Mouse (Mus musculus): ENCODE measurements at regions not wholly inside any gene's neighbourhood (a gene's known extent, or its start where the extent isn't known, plus 50 kb on each side); places are given as distances from the start of the nearest gene placed in this dataset.

DNA sequence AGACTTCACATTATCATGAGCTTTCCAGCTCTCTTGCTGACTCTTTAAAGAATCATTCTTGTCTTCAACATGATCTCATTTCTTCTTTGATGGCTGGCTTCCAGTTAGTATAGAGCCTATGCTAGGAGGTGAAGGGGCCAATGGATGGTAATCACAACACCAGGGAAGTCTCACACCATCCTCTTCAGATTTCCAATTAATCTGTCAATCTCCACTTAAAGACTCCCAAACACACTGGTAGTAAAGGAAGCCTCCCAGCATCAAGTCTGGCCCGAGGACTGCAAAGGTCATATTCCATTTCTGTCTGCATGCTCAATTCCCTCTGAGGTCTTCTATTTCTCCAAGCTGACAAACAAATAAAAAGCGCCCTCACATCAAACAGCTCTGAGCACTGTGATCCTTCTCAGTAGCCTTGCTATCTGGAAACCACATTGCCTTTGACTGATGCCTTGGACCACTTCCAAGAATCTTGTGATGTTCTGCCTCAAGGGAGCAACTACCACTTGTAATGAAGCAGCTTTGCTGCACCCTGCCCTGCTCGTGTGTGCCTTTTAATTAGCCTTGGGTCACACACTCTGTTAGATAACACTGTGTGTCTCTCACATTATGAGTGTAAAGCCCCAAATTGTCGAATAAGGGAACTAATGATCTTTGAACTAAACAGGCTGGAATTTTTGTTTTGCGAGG lies 629.0 kb upstream of the Cdh10 start:
- no peaks in the 10 kb centered on the region for H3K9me3 ChIP-seq (ENCODE audit: control insufficient read depth)
- H3K36me3 ChIP-seq (ENCODE audit: control insufficient read depth, insufficient read depth), result no peaks in the 10 kb centered on the region
- H3K4me2 ChIP-seq (replicated peaks; ENCODE audit: low read depth), result no peak overlapping the region
- no peak for TF ChIP-seq CTCF (IDR thresholded peaks at IDR 0.05; ENCODE audit: low read depth)
- no peaks in the 10 kb centered on the region for H3K27me3 ChIP-seq (replicated peaks; ENCODE audit: control insufficient read depth, insufficient read depth, low read length)
- WGBS, result 64% methylated on average over 5 of the region's 5 CpGs
- no peak overlapping the region for H3K27ac ChIP-seq (ENCODE audit: low read depth, low read length)
- H3K4me3 ChIP-seq (ENCODE audit: low read depth, low read length), result no peak overlapping the region
- H3K4me1 ChIP-seq (replicated peaks; ENCODE audit: control insufficient read depth, insufficient read depth, low read length), result no peaks in the 10 kb centered on the region
- no peak for ATAC-seq
- no peak overlapping the region for H3K9ac ChIP-seq (ENCODE audit: low read depth, low read length)

DNA sequence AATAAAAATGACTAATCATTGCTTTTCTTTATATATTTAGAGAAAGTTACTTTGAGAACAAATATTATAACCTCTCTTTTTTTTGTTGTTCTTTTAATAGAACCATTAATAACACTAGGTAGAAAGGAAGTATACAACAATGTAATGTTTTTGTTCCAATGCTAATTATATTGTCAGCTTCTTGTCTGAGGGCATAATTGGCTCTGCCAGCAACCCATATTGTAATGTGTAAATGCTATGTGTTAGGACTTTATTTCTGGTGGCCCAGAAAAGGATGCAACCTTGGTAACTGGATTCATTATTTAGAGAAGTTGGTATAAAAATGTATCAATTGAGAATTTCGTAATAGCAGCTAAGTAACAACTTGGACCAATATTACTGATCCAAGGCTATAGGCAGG lies 628.3 kb upstream of the Cdh10 start:
- Histone ChIP-seq H3K4me2 (replicated peaks; ENCODE audit: low read depth) (no peak overlapping the region), H3K4me1 (replicated peaks; ENCODE audit: control insufficient read depth, insufficient read depth, low read length) (no peaks in the 10 kb centered on the region), H3K27ac (ENCODE audit: low read depth, low read length) (no peak overlapping the region), H3K36me3 (ENCODE audit: control insufficient read depth, insufficient read depth) (no peaks in the 10 kb centered on the region), H3K9me3 (ENCODE audit: control insufficient read depth) (no peaks in the 10 kb centered on the region), H3K27me3 (replicated peaks; ENCODE audit: control insufficient read depth, insufficient read depth, low read length) (no peaks in the 10 kb centered on the region), H3K9ac (ENCODE audit: low read depth, low read length) (no peak overlapping the region), H3K4me3 (ENCODE audit: low read depth, low read length) (no peak overlapping the region)
- 84% methylated on average over 1 of the region's 1 CpGs for WGBS
- no peak for ATAC-seq
- no peak for TF ChIP-seq CTCF (IDR thresholded peaks at IDR 0.05; ENCODE audit: low read depth)

DNA sequence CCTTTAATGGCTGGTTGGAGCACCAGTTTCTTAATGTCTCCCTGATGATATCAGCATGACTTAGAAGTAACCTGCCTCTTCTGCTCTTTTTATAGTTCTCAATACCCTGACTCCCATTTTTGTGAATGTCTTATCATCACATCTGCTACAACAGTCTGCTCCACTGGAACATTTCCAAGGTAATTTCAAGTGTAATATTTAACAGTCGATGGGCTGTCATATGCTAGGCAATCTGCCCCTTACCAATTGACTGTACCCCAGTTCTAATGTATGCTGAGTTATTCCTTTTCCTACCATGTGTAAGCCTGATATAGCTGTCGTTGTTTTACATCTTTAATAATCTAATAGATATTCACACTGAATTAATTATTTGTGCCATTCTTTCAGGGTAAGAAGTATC lies 607.6 kb upstream of the Cdh10 start:
- no peak for TF ChIP-seq CTCF (IDR thresholded peaks at IDR 0.05; ENCODE audit: low read depth)
- no peak for ATAC-seq
- Histone ChIP-seq H3K9ac (ENCODE audit: low read depth, low read length) (no peak overlapping the region), H3K36me3 (ENCODE audit: control insufficient read depth, insufficient read depth) (no peaks in the 10 kb centered on the region), H3K27me3 (replicated peaks; ENCODE audit: control insufficient read depth, insufficient read depth, low read length) (no peaks in the 10 kb centered on the region), H3K4me1 (replicated peaks; ENCODE audit: control insufficient read depth, insufficient read depth, low read length) (no peaks in the 10 kb centered on the region), H3K4me3 (ENCODE audit: low read depth, low read length) (no peak overlapping the region), H3K27ac (ENCODE audit: low read depth, low read length) (no peak overlapping the region), H3K9me3 (ENCODE audit: control insufficient read depth) (no peaks in the 10 kb centered on the region), H3K4me2 (replicated peaks; ENCODE audit: low read depth) (no peak overlapping the region)
- 84% methylated on average over 2 of the region's 2 CpGs for WGBS

DNA sequence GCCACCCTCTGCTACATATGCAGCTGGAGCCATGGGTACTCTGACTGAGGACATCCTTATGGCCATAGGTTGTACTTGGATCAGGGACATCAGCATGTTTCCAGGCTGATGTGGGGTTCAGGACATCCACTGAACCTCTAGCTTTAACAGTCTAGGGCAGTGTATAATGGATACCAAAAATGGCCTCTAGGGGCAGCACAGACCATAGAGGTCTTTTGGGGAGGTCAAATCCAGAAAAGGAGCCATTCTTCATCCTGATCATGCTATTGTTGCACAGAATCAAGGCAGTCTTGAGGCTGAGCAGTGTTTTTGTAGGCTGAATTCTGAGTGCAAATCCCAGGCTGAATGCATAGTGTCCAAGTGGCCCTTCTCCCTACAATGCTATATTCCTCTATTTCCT lies 598.8 kb upstream of the Cdh10 start:
- H3K4me1 ChIP-seq (replicated peaks; ENCODE audit: control insufficient read depth, insufficient read depth, low read length), result no peaks in the 10 kb centered on the region
- H3K36me3 ChIP-seq (ENCODE audit: control insufficient read depth, insufficient read depth), result no peaks in the 10 kb centered on the region
- no peak overlapping the region for H3K9ac ChIP-seq (ENCODE audit: low read depth, low read length)
- H3K4me3 ChIP-seq (ENCODE audit: low read depth, low read length), result no peak overlapping the region
- no peaks in the 10 kb centered on the region for H3K9me3 ChIP-seq (ENCODE audit: control insufficient read depth)
- H3K27ac ChIP-seq (ENCODE audit: low read depth, low read length), result no peak overlapping the region
- peak; percentile 31; the same call in 1 of the 2 replicates for TF ChIP-seq CTCF (IDR thresholded peaks at IDR 0.05; ENCODE audit: low read depth)
- H3K4me2 ChIP-seq (replicated peaks; ENCODE audit: low read depth), result no peak overlapping the region
- no peaks in the 10 kb centered on the region for H3K27me3 ChIP-seq (replicated peaks; ENCODE audit: control insufficient read depth, insufficient read depth, low read length)
- no peak for ATAC-seq

All from intestine, postnatal 0 days (tissue).